Mouse (Mus musculus) ES-E14 (cell line): Measurements from ENCODE around the gene Ahcyl2. TPM values are rescaled to one million over a fixed set of nuclear protein-coding genes. Genes with fewer than 3 reads are reported as not detected.
"Not testable (repeated sequence)": the region's sequence is repeated elsewhere in the genome, so short reads cannot be mapped to it uniquely, and the experiment has no call there.

Source experiments
- DNase-seq: peaks from one replicate; pipeline ENCODE4 v3.0.0-alpha.2; 2013; ENCODE audit warnings: low read depth, low spot score
- H3K27ac ChIP-seq: 2 replicates; pipeline ENCODE4 v1.5.1; 2012; ENCODE audit warnings: low read depth, mild to moderate bottlenecking, low read length, moderate library complexity, mixed read lengths; ENCODE audit not compliant: poor library complexity, insufficient read depth, severe bottlenecking
- H3K36me3 ChIP-seq: 2 replicates; pipeline ENCODE4 v1.6.1; 2012; ENCODE audit warnings: mild to moderate bottlenecking, low read length, moderate library complexity, mixed read lengths; ENCODE audit not compliant: control insufficient read depth, poor library complexity, insufficient read depth, severe bottlenecking
- H3K4me1 ChIP-seq, 2 experiments: fragments of 150-350 bp in 1 of 2; sonication (generic) in 1 of 2; 2 replicates each; pipeline ENCODE4 v1.6.1; 2012; ENCODE audit warnings: low read length in 2 of 2, mild to moderate bottlenecking in 1 of 2, mixed read lengths in 1 of 2; ENCODE audit not compliant: control insufficient read depth in 2 of 2, insufficient read depth in 2 of 2, poor library complexity in 1 of 2
- H3K4me3 ChIP-seq, 2 experiments: fragments of 150-350 bp in 1 of 2; sonication (generic) in 1 of 2; 2 replicates each; pipeline ENCODE4 v1.5.1; 2012; ENCODE audit warnings: low read length in 2 of 2, low read depth in 1 of 2, mild to moderate bottlenecking in 1 of 2, mixed read lengths in 1 of 2; ENCODE audit not compliant: insufficient read depth in 1 of 2, poor library complexity in 1 of 2, severe bottlenecking in 1 of 2
- H3K9ac ChIP-seq: 2 replicates; pipeline ENCODE4 v1.6.1; 2012; ENCODE audit warnings: low read depth, mild to moderate bottlenecking, low read length, mixed read lengths; ENCODE audit not compliant: poor library complexity, insufficient read depth, severe bottlenecking
- H3K9me3 ChIP-seq: fragments of 150-350 bp; sonication (generic); 2 replicates; pipeline ENCODE4 v1.6.1; 2012; ENCODE audit warnings: low read depth, mild to moderate bottlenecking, low read length; ENCODE audit not compliant: control insufficient read depth, insufficient read depth
- CHD2 ChIP-seq: IDR thresholded peaks from 2 replicates; pipeline ENCODE4 v1.6.1; 2014; ENCODE audit warnings: mild to moderate bottlenecking, low read depth, low read length, inconsistent platforms
- HCFC1 ChIP-seq: IDR thresholded peaks from 2 replicates; pipeline ENCODE4 v1.6.1; 2012; ENCODE audit warnings: low read length, inconsistent platforms, borderline replicate concordance; ENCODE audit not compliant: insufficient read depth
- MAFK ChIP-seq: IDR thresholded peaks from 2 replicates; pipeline ENCODE4 v1.6.1; 2014; ENCODE audit warnings: mild to moderate bottlenecking, low read depth, low read length, inconsistent platforms; ENCODE audit not compliant: insufficient read depth
- ZC3H11A ChIP-seq: IDR thresholded peaks from 2 replicates; pipeline ENCODE4 v1.6.1; 2012; ENCODE audit warnings: low read depth, mild to moderate bottlenecking, inconsistent platforms, low read length, borderline replicate concordance
- ZNF384 ChIP-seq: IDR thresholded peaks from 2 replicates; pipeline ENCODE4 v1.6.1; 2012; ENCODE audit warnings: low read depth, low read length, inconsistent platforms
- in situ Hi-C, 2 experiments: fragments of 600-800 bp; cut with MboI; formaldehyde crosslinking; loops; one replicate each; pipeline ENCODE4 v1.15.1; 2025; ENCODE audit warnings: low sequenced_read_pairs in 2 of 2, inconsistent platforms in 1 of 2; ENCODE audit not compliant: unreplicated experiment in 2 of 2
- total RNA-seq: library from RNA; depleted of rRNA; stranded (reverse); fragments of 300-350 nt; gene quantifications from 2 replicates; pipeline ENCODE4 v1.2.3, GENCODE M21; 2012

Gene Ahcyl2
- total RNA-seq, 1 experiment: 17.5 TPM

DNA sequence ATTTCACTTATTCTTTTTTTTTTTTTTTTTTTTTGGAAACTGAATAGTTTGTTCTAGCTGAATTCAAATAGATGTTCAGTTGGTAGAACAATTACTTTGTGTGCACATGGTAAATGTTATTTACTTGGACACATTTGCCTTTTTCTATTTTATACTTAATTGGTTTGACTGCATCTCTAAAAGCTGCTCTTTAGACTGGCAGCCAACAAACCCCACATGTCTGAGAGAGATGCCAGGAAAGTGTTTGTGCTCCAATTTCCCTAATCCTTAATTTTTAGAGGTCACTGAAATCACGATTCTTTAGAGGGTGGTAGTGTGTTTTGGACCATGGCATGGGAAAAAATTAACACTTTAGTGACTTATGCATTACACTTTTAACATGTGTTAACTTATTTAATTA is 44.8 kb downstream of the Ahcyl2 start:
- Histone ChIP-seq H3K27ac (no peak overlapping the region), H3K36me3 (no peaks in the 10 kb centered on the region), H3K4me3 (no peak overlapping the region), H3K9ac (no peak overlapping the region), H3K4me1 (0 out of 4 replicates have a peak, but pooled peaks cover 0 to 1% of the 10 kb centered on the region in 2 experiments), H3K9me3 (no peaks in the 10 kb centered on the region)
- no peak for TF ChIP-seq CHD2
- TF ChIP-seq MAFK: no peak
- TF ChIP-seq ZC3H11A: no peak
- TF ChIP-seq HCFC1: no peak
- no peak for TF ChIP-seq ZNF384
- DNase-seq: no peak
- in situ Hi-C loops: no loop called here

- TF ChIP-seq MAFK (no peak), ZNF384 (no peak), ZC3H11A (no peak), HCFC1 (no peak), CHD2 (no peak)
- H3K9me3 ChIP-seq: no peaks in the 10 kb centered on the region
- H3K36me3 ChIP-seq: no peaks in the 10 kb centered on the region
- DNase-seq: no peak
- H3K9ac ChIP-seq: no peak overlapping the region
- H3K4me3 ChIP-seq: no peak overlapping the region
- H3K27ac ChIP-seq: no peak overlapping the region
- in situ Hi-C loops: no loop called here
- H3K4me1 ChIP-seq: 0 out of 4 replicates have a peak, but pooled peaks cover 0 to 1% of the 10 kb centered on the region in 2 experiments
Observed at GRCm38 (mm10) chr6:29814616-29815015, 46.8 kb downstream of the Ahcyl2 start.

GRCm38 (mm10) chr6:29815060-29815459 is 47.2 kb downstream of the Ahcyl2 start:
- H3K4me1 ChIP-seq: 0 out of 4 replicates have a peak, but pooled peaks cover 0 to 1% of the 10 kb centered on the region in 2 experiments
- H3K9ac ChIP-seq: no peak overlapping the region
- in situ Hi-C loops: no loop called here
- no peak for DNase-seq
- H3K27ac ChIP-seq: no peak overlapping the region
- TF ChIP-seq MAFK (no peak), ZC3H11A (no peak), ZNF384 (no peak), CHD2 (no peak), HCFC1 (no peak)
- H3K36me3 ChIP-seq: no peaks in the 10 kb centered on the region
- H3K4me3 ChIP-seq: no peak overlapping the region
- no peaks in the 10 kb centered on the region for H3K9me3 ChIP-seq

GRCm38 (mm10) chr6:29815634-29816033 is 47.8 kb downstream of the Ahcyl2 start:
- Histone ChIP-seq H3K9ac (no peak overlapping the region), H3K4me1 (0 out of 4 replicates have a peak, but pooled peaks cover 0 to 1% of the 10 kb centered on the region in 2 experiments), H3K4me3 (no peak overlapping the region), H3K36me3 (no peaks in the 10 kb centered on the region), H3K27ac (no peak overlapping the region), H3K9me3 (no peaks in the 10 kb centered on the region)
- in situ Hi-C loops: no loop called here
- no peak for DNase-seq
- TF ChIP-seq CHD2: no peak
- TF ChIP-seq MAFK: no peak
- no peak for TF ChIP-seq ZC3H11A
- no peak for TF ChIP-seq HCFC1
- TF ChIP-seq ZNF384: no peak

- H3K4me3 ChIP-seq, H3K4me1 ChIP-seq, DNase-seq, H3K9me3 ChIP-seq, H3K27ac ChIP-seq, H3K36me3 ChIP-seq, in situ Hi-C loops, H3K9ac ChIP-seq: not testable (repeated sequence)
Observed at GRCm38 (mm10) chr6:29816371-29816770, 48.6 kb downstream of the Ahcyl2 start.
